Mouse (Mus musculus) liver, postnatal 0 days (tissue): Measurements from ENCODE around the gene Dach1.

ENCODE experiments used
- CTCF ChIP-seq: sonication (generic); IDR thresholded peaks from 2 replicates; pipeline ENCODE4 v1.5.1; 2016; ENCODE audit warnings: antibody characterized with exemption, low read depth
- EP300 ChIP-seq: IDR thresholded peaks from 2 replicates; pipeline ENCODE4 v1.6.1; 2016; ENCODE audit warnings: antibody characterized with exemption, low read depth, mild to moderate bottlenecking

DNA sequence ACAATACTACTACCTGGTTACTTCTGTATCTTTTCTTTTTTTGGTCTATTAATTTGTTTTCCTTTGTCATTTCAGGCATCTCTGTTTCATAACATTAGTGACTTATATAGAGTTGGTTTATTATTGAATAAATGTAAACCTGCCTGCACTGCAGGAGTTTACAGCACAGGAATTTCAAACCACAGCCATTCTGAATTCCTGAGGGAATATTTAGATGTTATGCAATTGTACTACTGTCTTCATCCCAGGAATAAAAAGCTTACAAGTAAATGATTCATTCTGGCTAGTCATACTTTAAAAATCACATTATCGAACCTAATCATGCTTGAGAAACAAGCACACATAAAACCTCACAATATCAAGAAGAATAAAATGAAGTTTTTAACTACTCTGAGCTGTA lies 213.2 kb downstream of the Dach1 start:
- TF ChIP-seq CTCF, result no peak
- TF ChIP-seq EP300, result no peak
